Mouse (Mus musculus) intestine, embryonic 16.5 days (tissue): ENCODE measurements around the gene Olfr825. TPM values are rescaled to one million over a fixed set of nuclear protein-coding genes. Genes with fewer than 3 reads are reported as not detected.
"Not testable (repeated sequence)": the region's sequence is repeated elsewhere in the genome, so short reads cannot be mapped to it uniquely, and the experiment has no call there.

Experiments used
- ATAC-seq: fragments of 200-750 bp; cut with Nextera tagmentation; 2 replicates; pipeline ENCODE4 v1.8.0; 2017; ENCODE audit warnings: moderate TSS enrichment, moderate library complexity
- H3K27ac ChIP-seq: fragments of 300-500 bp; sonication (generic); 2 replicates; pipeline ENCODE4 v1.5.1; 2014; ENCODE audit warnings: mild to moderate bottlenecking, low read length
- H3K27me3 ChIP-seq: fragments of 300-500 bp; sonication (generic); replicated peaks from 2 replicates; pipeline ENCODE4 v1.6.1; 2014; ENCODE audit warnings: low read length, control low read depth, mixed read lengths; ENCODE audit not compliant: control insufficient read depth, insufficient read depth
- H3K36me3 ChIP-seq: fragments of 300-500 bp; sonication (generic); 2 replicates; pipeline ENCODE4 v1.6.1; 2014; ENCODE audit warnings: low read length, control low read depth; ENCODE audit not compliant: control insufficient read depth, insufficient read depth
- H3K4me1 ChIP-seq: fragments of 300-500 bp; sonication (generic); 2 replicates; pipeline ENCODE4 v1.6.1; 2014; ENCODE audit warnings: low read length, control low read depth, mixed read lengths; ENCODE audit not compliant: control insufficient read depth, insufficient read depth
- H3K4me2 ChIP-seq: fragments of 300-500 bp; sonication (generic); 2 replicates; pipeline ENCODE4 v1.6.1; 2014; ENCODE audit warnings: low read depth, low read length, control low read depth
- H3K4me3 ChIP-seq: fragments of 300-500 bp; sonication (generic); 2 replicates; pipeline ENCODE4 v1.5.1; 2014; ENCODE audit warnings: mild to moderate bottlenecking, low read length
- H3K9ac ChIP-seq: fragments of 300-500 bp; sonication (generic); 2 replicates; pipeline ENCODE4 v1.6.1; 2014; ENCODE audit warnings: low read depth, low read length
- H3K9me3 ChIP-seq: fragments of 300-500 bp; sonication (generic); 2 replicates; pipeline ENCODE4 v1.6.1; 2016; ENCODE audit warnings: low read length, control low read depth; ENCODE audit not compliant: control insufficient read depth
- WGBS: fragments of 180-500 bp; shearing (Covaris S2); extraction: QIAGEN DNeasy Blood & Tissue Kit; methylation state at CpG from one replicate; pipeline ENCODE4 v1.1.7; 2014; 5-methylcytosine and 5-hydroxymethylcytosine counted together
- polyA plus RNA-seq: library from polyadenylated mRNA; unstranded; fragments of >200 nt; fragmentation: Nextera tagmentation; extraction: Ambion mirVana; gene quantifications from 2 replicates; pipeline ENCODE4 v1.2.1, GENCODE M21; 2015

Olfr825 gene
- polyA plus RNA-seq = not detected in 2 replicates

- Histone ChIP-seq H3K9ac (no peak within 1 kb of the TSS), H3K36me3 (no peaks in the 10 kb centered on the region), H3K27me3 (no peaks in the 10 kb centered on the region), H3K4me1 (no peaks in the 10 kb centered on the region), H3K9me3 (no peaks in the 10 kb centered on the region), H3K4me3 (no peak within 1 kb of the TSS), H3K4me2 (no peak within 1 kb of the TSS), H3K27ac (no peak within 1 kb of the TSS)
- no peak for ATAC-seq
Observed at GRCm38 (mm10) chr10:130166666-130167065, at the start of gene Olfr825. Gene Olfr825 (minus strand): TSS chr10:130166766.

- Histone ChIP-seq H3K36me3 (no peaks in the 10 kb centered on the region), H3K4me3 (no peak within 1 kb of the TSS), H3K4me2 (no peak within 1 kb of the TSS), H3K9ac (no peak within 1 kb of the TSS), H3K27me3 (no peaks in the 10 kb centered on the region), H3K4me1 (no peaks in the 10 kb centered on the region), H3K9me3 (no peaks in the 10 kb centered on the region), H3K27ac (no peak within 1 kb of the TSS)
- no peak for ATAC-seq
- 79% methylated on average over 1 of the region's 1 CpGs for WGBS
Observed at GRCm38 (mm10) chr10:130214303-130214702, 47.7 kb upstream of the Olfr825 start, which contains the start of gene Olfr827. Gene Olfr827 (minus strand): TSS chr10:130214403.

DNA sequence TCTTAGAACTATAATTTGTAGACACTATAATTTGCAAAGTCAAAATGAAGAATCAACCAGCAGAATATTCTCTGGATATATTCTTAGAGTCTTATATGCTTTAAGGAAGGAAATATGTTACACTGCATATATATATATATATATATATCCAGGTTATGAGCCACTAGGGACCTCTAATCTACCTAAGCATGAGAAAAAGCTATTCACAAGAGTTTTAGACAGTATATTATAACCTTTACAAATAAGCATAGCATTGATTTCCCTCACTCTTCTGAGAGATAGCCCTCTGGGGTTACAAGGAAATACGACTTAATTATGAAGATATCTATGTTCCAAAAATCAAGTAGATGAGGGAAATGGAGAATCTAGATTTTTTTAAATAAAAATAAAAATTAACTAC lies 17.5 kb upstream of the Olfr825 start, which contains the start of gene Olfr826:
Gene Olfr826, minus strand, starts transcription at position 101 of the 400 bp plus-strand sequence.
- ATAC-seq = no peak
- Histone ChIP-seq H3K4me3 (no peak within 1 kb of the TSS), H3K9ac (no peak within 1 kb of the TSS), H3K4me1 (no peaks in the 10 kb centered on the region), H3K9me3 (no peaks in the 10 kb centered on the region), H3K4me2 (no peak within 1 kb of the TSS), H3K27me3 (no peaks in the 10 kb centered on the region), H3K27ac (no peak within 1 kb of the TSS), H3K36me3 (no peaks in the 10 kb centered on the region)
- WGBS = 72% methylated on average over 1 of the region's 1 CpGs

- Histone ChIP-seq H3K4me3 (no peak overlapping the region), H3K36me3 (no peaks in the 10 kb centered on the region), H3K9me3 (no peaks in the 10 kb centered on the region), H3K27ac (no peak overlapping the region), H3K27me3 (no peaks in the 10 kb centered on the region), H3K4me2 (no peak overlapping the region), H3K4me1 (no peaks in the 10 kb centered on the region), H3K9ac (no peak overlapping the region)
- no peak for ATAC-seq
Observed at GRCm38 (mm10) chr10:130165196-130165595, 1.4 kb downstream of the Olfr825 start.

DNA sequence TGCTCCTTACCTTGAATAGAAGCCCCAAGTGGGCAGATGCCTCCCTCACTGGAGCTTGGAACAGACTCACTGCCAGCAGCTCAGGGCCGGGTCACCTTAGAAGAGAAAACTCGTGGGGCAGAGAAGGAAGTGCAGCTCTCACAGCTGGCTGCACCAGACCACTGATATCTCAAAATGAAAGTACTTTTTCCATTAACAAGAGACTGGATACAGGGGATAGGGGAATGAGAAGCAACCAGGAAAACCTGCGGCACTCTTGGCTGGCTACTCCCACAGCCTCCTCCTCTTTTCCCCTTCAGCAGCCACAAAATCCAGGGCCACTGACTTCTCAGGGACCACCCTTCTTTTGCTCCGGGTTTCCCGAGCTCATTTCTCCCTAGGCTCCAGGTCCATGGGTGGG lies 22.4 kb downstream of the Olfr825 start:
- H3K9ac ChIP-seq = no peak overlapping the region
- H3K4me3 ChIP-seq = no peak overlapping the region
- H3K36me3 ChIP-seq = no peaks in the 10 kb centered on the region
- no peaks in the 10 kb centered on the region for H3K27me3 ChIP-seq
- H3K4me2 ChIP-seq = no peak overlapping the region
- no peaks in the 10 kb centered on the region for H3K9me3 ChIP-seq
- no peak overlapping the region for H3K27ac ChIP-seq
- no peak for ATAC-seq
- WGBS = 75% methylated on average over 5 of the region's 5 CpGs
- H3K4me1 ChIP-seq = no peaks in the 10 kb centered on the region

DNA sequence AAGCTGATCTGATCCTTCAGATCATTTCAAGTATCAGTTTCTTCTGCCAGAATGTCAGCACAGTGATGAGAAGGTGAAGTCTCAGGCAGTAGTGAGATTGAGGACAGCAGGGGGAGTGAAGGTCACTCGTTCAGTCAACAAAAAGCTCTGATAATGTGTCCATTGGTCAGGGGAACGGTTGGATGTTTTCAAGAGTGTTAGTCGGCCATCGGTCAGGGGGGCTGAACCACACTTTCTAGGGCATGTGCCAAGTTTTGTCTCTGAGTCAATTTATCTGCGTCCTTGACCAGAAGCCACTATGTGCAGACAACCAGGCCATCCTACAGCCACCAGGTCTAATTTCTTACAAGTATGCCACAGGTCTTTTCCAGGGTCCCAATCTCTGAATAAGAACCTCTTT lies 24.1 kb downstream of the Olfr825 start:
- H3K27me3 ChIP-seq, H3K9me3 ChIP-seq, H3K36me3 ChIP-seq, H3K27ac ChIP-seq, H3K9ac ChIP-seq, ATAC-seq, H3K4me1 ChIP-seq, H3K4me2 ChIP-seq, H3K4me3 ChIP-seq: not testable (repeated sequence)
- 73% methylated on average over 5 of the region's 5 CpGs for WGBS

GRCm38 (mm10) chr10:130134811-130135210 lies 31.8 kb downstream of the Olfr825 start:
- Histone ChIP-seq H3K9ac (no peak overlapping the region), H3K36me3 (no peaks in the 10 kb centered on the region), H3K4me3 (no peak overlapping the region), H3K4me2 (no peak overlapping the region), H3K4me1 (no peaks in the 10 kb centered on the region), H3K27me3 (no peaks in the 10 kb centered on the region), H3K27ac (no peak overlapping the region), H3K9me3 (no peaks in the 10 kb centered on the region)
- no peak for ATAC-seq

GRCm38 (mm10) chr10:130129900-130130299 lies 36.7 kb downstream of the Olfr825 start, which contains the start of gene Olfr824:
Gene Olfr824 (minus strand): TSS chr10:130130000.
- not testable (repeated sequence) for H3K36me3 ChIP-seq, H3K9ac ChIP-seq, H3K4me2 ChIP-seq, H3K27me3 ChIP-seq, H3K27ac ChIP-seq, ATAC-seq, H3K4me3 ChIP-seq, H3K9me3 ChIP-seq, H3K4me1 ChIP-seq

DNA sequence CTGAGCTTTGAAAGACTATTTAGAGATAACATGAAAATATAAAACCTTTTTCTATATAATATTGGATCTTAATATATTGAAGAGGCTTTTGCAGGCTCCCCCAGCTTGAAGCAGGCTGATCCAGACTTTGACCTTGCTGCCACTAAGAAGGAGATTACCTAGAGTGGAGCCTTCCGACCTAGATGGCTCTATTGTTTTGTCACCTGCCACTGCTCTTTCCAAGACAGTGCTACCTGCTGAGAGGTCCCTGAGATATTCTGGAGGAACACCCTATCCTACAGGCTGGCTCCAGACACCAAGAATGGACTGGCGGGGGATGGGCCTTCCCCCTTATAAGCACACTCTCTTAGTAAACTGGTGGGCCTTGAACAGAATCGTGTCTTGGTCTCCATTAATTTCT lies 50.5 kb downstream of the Olfr825 start:
- H3K9me3 ChIP-seq = not testable (repeated sequence)

GRCm38 (mm10) chr10:130115283-130115682 lies 51.3 kb downstream of the Olfr825 start, which contains the start of gene Olfr823:
Gene Olfr823 (minus strand): TSS chr10:130115383.
- not testable (repeated sequence) for H3K36me3 ChIP-seq, H3K27me3 ChIP-seq, ATAC-seq, H3K4me3 ChIP-seq, H3K9ac ChIP-seq, H3K4me1 ChIP-seq, H3K27ac ChIP-seq, H3K9me3 ChIP-seq, H3K4me2 ChIP-seq
- WGBS = 94% methylated on average over 1 of the region's 1 CpGs

More for the DNA sequence above, 50.5 kb downstream of the Olfr825 start:
- not testable (repeated sequence) for H3K4me2 ChIP-seq, H3K4me3 ChIP-seq, H3K27me3 ChIP-seq, ATAC-seq, H3K36me3 ChIP-seq, H3K4me1 ChIP-seq, H3K27ac ChIP-seq, H3K9ac ChIP-seq
- 68% methylated on average over 3 of the region's 3 CpGs for WGBS
